Mouse (Mus musculus) stomach, embryonic 16.5 days (tissue): Measurements from ENCODE around the gene Ly6g5c. TPM values are rescaled to one million over a fixed set of nuclear protein-coding genes. Genes with fewer than 3 reads are reported as not detected.

Experiments
- polyA plus RNA-seq: library from polyadenylated mRNA; unstranded; fragments of >200 nt; fragmentation: Nextera tagmentation; extraction: Ambion mirVana; gene quantifications from 2 replicates; pipeline ENCODE4 v1.2.1, GENCODE M21; 2015

Gene Ly6g5c
- polyA plus RNA-seq, 1 experiment from 2014 or later, result not detected

Other genes with a start within 250 kb of the Ly6g5c start
- gene Cfb, start 245.8 kb upstream of the Ly6g5c start, polyA plus RNA-seq, result 27.8 and 28.9 TPM in 2 replicates
- gene Zbtb12, start 228.8 kb upstream of the Ly6g5c start, polyA plus RNA-seq, result 1.0 and 1.1 TPM in 2 replicates
- gene Gm20547, start 226.2 kb upstream of the Ly6g5c start, polyA plus RNA-seq, result 0.49 TPM in 1 of 2 replicates, not detected in the other
- gene C2, start 210.0 kb upstream of the Ly6g5c start, polyA plus RNA-seq, result 4.4 and 5.5 TPM in 2 replicates
- 61.0 and 61.1 TPM in 2 replicates for gene Ehmt2, start 209.8 kb upstream of the Ly6g5c start, polyA plus RNA-seq
- gene Slc44a4, start 193.8 kb upstream of the Ly6g5c start, polyA plus RNA-seq, result 19.3 and 21.1 TPM in 2 replicates
- 36.7 and 40.6 TPM in 2 replicates for gene Neu1, start 177.0 kb upstream of the Ly6g5c start, polyA plus RNA-seq
- 0.94 and 1.4 TPM in 2 replicates for gene Hspa1b, start 149.0 kb upstream of the Ly6g5c start, polyA plus RNA-seq
- 0.27 TPM in 1 of 2 replicates, not detected in the other for gene Gm20481, start 138.4 kb upstream of the Ly6g5c start, polyA plus RNA-seq
- gene Hspa1a, start 136.1 kb upstream of the Ly6g5c start, polyA plus RNA-seq, result 13.7 and 16.3 TPM in 2 replicates
- gene Hspa1l, start 135.6 kb upstream of the Ly6g5c start, polyA plus RNA-seq, result 0.96 and 1.4 TPM in 2 replicates
- gene Lsm2, start 126.4 kb upstream of the Ly6g5c start, polyA plus RNA-seq, result 145 and 146 TPM in 2 replicates
- 81.1 and 82.1 TPM in 2 replicates for gene Vars, start 107.3 kb upstream of the Ly6g5c start, polyA plus RNA-seq
- gene Vwa7, start 91.7 kb upstream of the Ly6g5c start, polyA plus RNA-seq, result 0.26 and 0.42 TPM in 2 replicates
- 14.2 and 14.3 TPM in 2 replicates for gene Sapcd1, start 80.3 kb upstream of the Ly6g5c start, polyA plus RNA-seq
- 3.9 and 4.2 TPM in 2 replicates for gene Msh5, start 61.5 kb upstream of the Ly6g5c start, polyA plus RNA-seq
- gene Clic1, start 58.3 kb upstream of the Ly6g5c start, polyA plus RNA-seq, result 396 and 441 TPM in 2 replicates
- 190 and 193 TPM in 2 replicates for gene Ddah2, start 49.2 kb upstream of the Ly6g5c start, polyA plus RNA-seq
- 50.6 and 109 TPM in 2 replicates for gene Ly6g6c, start 42.9 kb upstream of the Ly6g5c start, polyA plus RNA-seq
- 0.48 and 1.0 TPM in 2 replicates for gene Mpig6b, start 42.1 kb upstream of the Ly6g5c start, polyA plus RNA-seq
- 32.3 and 49.2 TPM in 2 replicates for gene Ly6g6e, start 31.4 kb upstream of the Ly6g5c start, polyA plus RNA-seq
- 3.2 and 4.1 TPM in 2 replicates for gene Ly6g6d, start 30.2 kb upstream of the Ly6g5c start, polyA plus RNA-seq
- gene Ly6g6f, start 22.7 kb upstream of the Ly6g5c start, polyA plus RNA-seq, result 0.46 and 0.54 TPM in 2 replicates
- gene Abhd16a, start 19.0 kb upstream of the Ly6g5c start, polyA plus RNA-seq, result 95.8 and 97.9 TPM in 2 replicates
- gene Ly6g5b, start 7.1 kb downstream of the Ly6g5c start, polyA plus RNA-seq, result 0.53 and 0.89 TPM in 2 replicates
- gene Gpank1, start 13.2 kb downstream of the Ly6g5c start, polyA plus RNA-seq, result 18.1 and 19.4 TPM in 2 replicates
- gene Csnk2b, start 13.8 kb downstream of the Ly6g5c start, polyA plus RNA-seq, result 245 and 269 TPM in 2 replicates
- gene D17H6S53E, start 18.1 kb downstream of the Ly6g5c start, polyA plus RNA-seq, result 11.7 and 14.2 TPM in 2 replicates
- 24.9 and 34.0 TPM in 2 replicates for gene Apom, start 23.8 kb downstream of the Ly6g5c start, polyA plus RNA-seq
- 41.2 and 48.4 TPM in 2 replicates for gene Bag6, start 26.9 kb downstream of the Ly6g5c start, polyA plus RNA-seq
- 111 and 125 TPM in 2 replicates for gene Prrc2a, start 56.6 kb downstream of the Ly6g5c start, polyA plus RNA-seq
- gene Aif1, start 67.8 kb downstream of the Ly6g5c start, polyA plus RNA-seq, result 19.9 and 20.2 TPM in 2 replicates
- gene Lst1, start 80.2 kb downstream of the Ly6g5c start, polyA plus RNA-seq, result 28.1 and 29.9 TPM in 2 replicates
- 2.0 TPM in 2 replicates for gene Ltb, start 86.2 kb downstream of the Ly6g5c start, polyA plus RNA-seq
- 0.32 TPM in 1 of 2 replicates, not detected in the other for gene Tnf, start 93.7 kb downstream of the Ly6g5c start, polyA plus RNA-seq
- gene Lta, start 97.1 kb downstream of the Ly6g5c start, polyA plus RNA-seq, result 0.44 and 0.46 TPM in 2 replicates
- 0.27 TPM in 1 of 2 replicates, not detected in the other for gene Gm16181, start 112.6 kb downstream of the Ly6g5c start, polyA plus RNA-seq
- 6.0 and 6.8 TPM in 2 replicates for gene Atp6v1g2, start 125.4 kb downstream of the Ly6g5c start, polyA plus RNA-seq
- 6.4 and 8.8 TPM in 2 replicates for gene Nfkbil1, start 127.5 kb downstream of the Ly6g5c start, polyA plus RNA-seq
- 340 and 353 TPM in 2 replicates for gene Ddx39b, start 133.5 kb downstream of the Ly6g5c start, polyA plus RNA-seq
- 169 and 219 TPM in 2 replicates for gene H2-D1, start 154.5 kb downstream of the Ly6g5c start, polyA plus RNA-seq
- gene H2-Q1, start 212.1 kb downstream of the Ly6g5c start, polyA plus RNA-seq, result 0.74 and 0.75 TPM in 2 replicates
- gene H2-Q2, start 234.0 kb downstream of the Ly6g5c start, polyA plus RNA-seq, result 15.0 and 16.3 TPM in 2 replicates